Mouse (Mus musculus): ENCODE results near the gene Map1a. TPM values are rescaled to one million over a fixed set of nuclear protein-coding genes. Genes with fewer than 3 reads are reported as not detected.

Gene Map1a
- total and polyA plus RNA-seq, 2 experiments: under 0.01 to 0.44 TPM

GRCm38 (mm10) chr2:121294182-121294581 is 4.8 kb downstream of the Map1a start:
- no peak for DNase-seq (ENCODE audit: extremely low read depth, low read depth, low spot score)
- no peak overlapping the region for H3K27ac ChIP-seq (replicated peaks; ENCODE audit: insufficient read depth, low read depth, low read length)
- peaks cover 4% of the 10 kb centered on the region for H3K4me1 ChIP-seq (ENCODE audit: control insufficient read depth, insufficient read depth, low read length)
- H3K9ac ChIP-seq (ENCODE audit: low read depth, low read length): no peak overlapping the region
- no peaks in the 10 kb centered on the region for H3K36me3 ChIP-seq (ENCODE audit: control insufficient read depth, insufficient read depth, low read length)
- TF ChIP-seq CTCF (IDR thresholded peaks at IDR 0.05; ENCODE audit: low read depth, low read length) (no peak), POLR2A (IDR thresholded peaks at IDR 0.05; ENCODE audit: extremely low read depth, insufficient read depth, low read length) (no peak)
- no peak overlapping the region for H3K4me3 ChIP-seq (ENCODE audit: insufficient read depth, low read depth, low read length)
- H3K27me3 ChIP-seq (ENCODE audit: control insufficient read depth, insufficient read depth, low read length): peaks cover 29% of the 10 kb centered on the region
- no peaks in the 10 kb centered on the region for H3K79me2 ChIP-seq (ENCODE audit: control insufficient read depth, insufficient read depth, low read length)
- 39% methylated on average over 4 of the region's 4 CpGs for WGBS

GRCm38 (mm10) chr2:121294753-121295607 is 5.6 kb downstream of the Map1a start:
- 12% methylated on average over 18 of the region's 18 CpGs for WGBS
- no peak for TF ChIP-seq POLR2A (IDR thresholded peaks at IDR 0.05; ENCODE audit: extremely low read depth, insufficient read depth, low read length)
- no peak for TF ChIP-seq CTCF (IDR thresholded peaks at IDR 0.05; ENCODE audit: low read depth, low read length)
- Histone ChIP-seq H3K4me3 (ENCODE audit: insufficient read depth, low read depth, low read length) (peak overlapping the region; percentile 42), H3K36me3 (ENCODE audit: control insufficient read depth, insufficient read depth, low read length) (no peaks in the 10 kb centered on the region), H3K27me3 (ENCODE audit: control insufficient read depth, insufficient read depth, low read length) (peaks cover 26% of the 10 kb centered on the region), H3K9ac (ENCODE audit: low read depth, low read length) (no peak overlapping the region), H3K4me1 (ENCODE audit: control insufficient read depth, insufficient read depth, low read length) (no peaks in the 10 kb centered on the region), H3K27ac (replicated peaks; ENCODE audit: insufficient read depth, low read depth, low read length) (no peak overlapping the region), H3K79me2 (ENCODE audit: control insufficient read depth, insufficient read depth, low read length) (no peaks in the 10 kb centered on the region)
- no peak for DNase-seq (ENCODE audit: extremely low read depth, low read depth, low spot score)

- H3K27me3 ChIP-seq (ENCODE audit: control insufficient read depth, insufficient read depth, low read length): peaks cover 23% of the 10 kb centered on the region
- no peak for DNase-seq (ENCODE audit: extremely low read depth, low read depth, low spot score)
- H3K4me3 ChIP-seq (ENCODE audit: insufficient read depth, low read depth, low read length): peak overlapping the region; percentile 42
- no peak overlapping the region for H3K9ac ChIP-seq (ENCODE audit: low read depth, low read length)
- TF ChIP-seq CTCF (IDR thresholded peaks at IDR 0.05; ENCODE audit: low read depth, low read length): no peak
- no peak for TF ChIP-seq POLR2A (IDR thresholded peaks at IDR 0.05; ENCODE audit: extremely low read depth, insufficient read depth, low read length)
- no peaks in the 10 kb centered on the region for H3K4me1 ChIP-seq (ENCODE audit: control insufficient read depth, insufficient read depth, low read length)
- no peaks in the 10 kb centered on the region for H3K79me2 ChIP-seq (ENCODE audit: control insufficient read depth, insufficient read depth, low read length)
- H3K36me3 ChIP-seq (ENCODE audit: control insufficient read depth, insufficient read depth, low read length): no peaks in the 10 kb centered on the region
- 3% methylated on average over 15 of the region's 15 CpGs for WGBS
- no peak overlapping the region for H3K27ac ChIP-seq (replicated peaks; ENCODE audit: insufficient read depth, low read depth, low read length)
These were observed 6.5 kb downstream of the Map1a start for GRCm38 (mm10) chr2:121295608-121296571.

GRCm38 (mm10) chr2:121296754-121297231 is 7.4 kb downstream of the Map1a start:
- Histone ChIP-seq H3K4me1 (ENCODE audit: control insufficient read depth, insufficient read depth, low read length) (no peaks in the 10 kb centered on the region), H3K27me3 (ENCODE audit: control insufficient read depth, insufficient read depth, low read length) (peaks cover 23% of the 10 kb centered on the region), H3K27ac (replicated peaks; ENCODE audit: insufficient read depth, low read depth, low read length) (no peak overlapping the region), H3K4me3 (ENCODE audit: insufficient read depth, low read depth, low read length) (no peak overlapping the region), H3K9ac (ENCODE audit: low read depth, low read length) (no peak overlapping the region), H3K79me2 (ENCODE audit: control insufficient read depth, insufficient read depth, low read length) (no peaks in the 10 kb centered on the region), H3K36me3 (ENCODE audit: control insufficient read depth, insufficient read depth, low read length) (no peaks in the 10 kb centered on the region)
- no peak for DNase-seq (ENCODE audit: extremely low read depth, low read depth, low spot score)
- TF ChIP-seq POLR2A (IDR thresholded peaks at IDR 0.05; ENCODE audit: extremely low read depth, insufficient read depth, low read length) (no peak), CTCF (IDR thresholded peaks at IDR 0.05; ENCODE audit: low read depth, low read length) (no peak)
- WGBS: 17% methylated on average over 6 of the region's 6 CpGs

GRCm38 (mm10) chr2:121297701-121298100 is 8.3 kb downstream of the Map1a start:
- no peaks in the 10 kb centered on the region for H3K4me1 ChIP-seq (ENCODE audit: control insufficient read depth, insufficient read depth, low read length)
- H3K36me3 ChIP-seq (ENCODE audit: control insufficient read depth, insufficient read depth, low read length): no peaks in the 10 kb centered on the region
- no peak for DNase-seq (ENCODE audit: extremely low read depth, low read depth, low spot score)
- no peak overlapping the region for H3K4me3 ChIP-seq (ENCODE audit: insufficient read depth, low read depth, low read length)
- TF ChIP-seq CTCF (IDR thresholded peaks at IDR 0.05; ENCODE audit: low read depth, low read length): no peak
- TF ChIP-seq POLR2A (IDR thresholded peaks at IDR 0.05; ENCODE audit: extremely low read depth, insufficient read depth, low read length): no peak
- 12% methylated on average over 9 of the region's 9 CpGs for WGBS
- H3K79me2 ChIP-seq (ENCODE audit: control insufficient read depth, insufficient read depth, low read length): no peaks in the 10 kb centered on the region
- no peak overlapping the region for H3K9ac ChIP-seq (ENCODE audit: low read depth, low read length)
- H3K27me3 ChIP-seq (ENCODE audit: control insufficient read depth, insufficient read depth, low read length): peaks cover 23% of the 10 kb centered on the region
- H3K27ac ChIP-seq (replicated peaks; ENCODE audit: insufficient read depth, low read depth, low read length): no peak overlapping the region

All from liver, adult 2 months (tissue).